Mouse (Mus musculus) G1E (cell line): ENCODE results near the gene Bpifc.

ENCODE experiments used
- CTCF ChIP-seq: IDR thresholded peaks from 2 replicates; pipeline ENCODE4 v1.5.1; 2012; ENCODE audit warnings: low read depth, low read length, inconsistent platforms, mixed read lengths
- GATA1 ChIP-seq: IDR thresholded peaks from 2 replicates; pipeline ENCODE4 v1.6.1; 2012; ENCODE audit warnings: borderline replicate concordance, low read length, inconsistent platforms, mixed read lengths
- GATA2 ChIP-seq: IDR thresholded peaks from 2 replicates; pipeline ENCODE4 v1.6.1; 2012; ENCODE audit warnings: low read depth, low read length, inconsistent platforms, borderline replicate concordance
- POLR2AphosphoS5 ChIP-seq: IDR thresholded peaks from 2 replicates; pipeline ENCODE4 v1.6.1; 2012; ENCODE audit warnings: low read depth, low read length, inconsistent platforms; ENCODE audit not compliant: insufficient replicate concordance
- TAL1 ChIP-seq: conservative IDR thresholded peaks from 2 replicates; pipeline ENCODE4 v1.6.1; 2012; ENCODE audit warnings: low read depth, low read length, inconsistent platforms, mixed read lengths

DNA sequence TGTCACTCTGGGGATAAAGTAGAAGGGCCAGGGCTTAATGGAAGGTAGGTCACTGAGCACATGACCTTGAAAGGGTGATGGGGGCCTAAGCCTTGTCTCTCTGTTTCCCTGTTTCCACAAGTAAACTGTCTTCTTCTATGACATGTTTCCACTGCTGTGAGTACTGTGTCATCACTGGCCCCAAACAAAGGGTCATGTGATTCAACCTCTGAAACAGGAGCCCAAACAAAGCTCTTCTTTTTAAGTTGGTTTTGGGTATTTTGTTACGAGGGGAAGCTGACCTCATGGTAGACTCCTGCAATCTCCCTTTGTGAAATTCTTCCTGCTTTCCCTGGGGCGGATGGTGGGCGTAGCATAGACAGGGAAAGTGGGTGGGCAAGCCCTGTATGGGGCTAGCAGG is 48.6 kb upstream of the Bpifc start:
- TF ChIP-seq GATA1 (no peak), GATA2 (no peak), CTCF (no peak), POLR2AphosphoS5 (no peak), TAL1 (no peak)
